Mouse (Mus musculus) lung, postnatal 14 days (tissue): ENCODE data around the gene Fam160b1.

ENCODE experiments used
- DNase-seq: peaks from one replicate; pipeline ENCODE4 v3.0.0; 2021

The Fam160b1 gene

GRCm38 (mm10) chr19:57367849-57368387, 7.4 kb downstream of the Fam160b1 start:
- DNase-seq, result no peak

- DNase-seq, result no peak
Observed at GRCm38 (mm10) chr19:57373276-57373811, 12.9 kb downstream of the Fam160b1 start.

DNA sequence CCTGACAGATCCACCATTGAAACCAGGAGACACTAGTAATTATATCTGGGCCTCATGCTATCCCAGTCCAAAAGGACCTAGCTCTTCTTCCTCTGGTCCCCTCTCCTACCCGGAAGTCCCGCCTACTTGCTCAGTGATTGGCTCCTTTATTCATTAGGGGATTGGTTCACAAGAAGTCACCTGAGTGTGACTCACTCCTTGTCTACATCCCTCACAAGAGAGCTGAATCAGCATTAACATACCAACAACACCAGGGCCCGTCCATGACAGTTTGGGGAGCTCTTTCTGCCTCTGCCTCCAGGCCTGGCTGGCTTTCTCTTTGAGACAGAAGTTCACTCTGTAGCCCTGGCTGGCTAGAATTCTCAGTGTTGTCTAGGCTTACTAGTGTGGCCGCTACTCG, 14.7 kb downstream of the Fam160b1 start:
- no peak for DNase-seq

GRCm38 (mm10) chr19:57375746-57376145, 15.3 kb downstream of the Fam160b1 start:
- DNase-seq, result no peak

DNA sequence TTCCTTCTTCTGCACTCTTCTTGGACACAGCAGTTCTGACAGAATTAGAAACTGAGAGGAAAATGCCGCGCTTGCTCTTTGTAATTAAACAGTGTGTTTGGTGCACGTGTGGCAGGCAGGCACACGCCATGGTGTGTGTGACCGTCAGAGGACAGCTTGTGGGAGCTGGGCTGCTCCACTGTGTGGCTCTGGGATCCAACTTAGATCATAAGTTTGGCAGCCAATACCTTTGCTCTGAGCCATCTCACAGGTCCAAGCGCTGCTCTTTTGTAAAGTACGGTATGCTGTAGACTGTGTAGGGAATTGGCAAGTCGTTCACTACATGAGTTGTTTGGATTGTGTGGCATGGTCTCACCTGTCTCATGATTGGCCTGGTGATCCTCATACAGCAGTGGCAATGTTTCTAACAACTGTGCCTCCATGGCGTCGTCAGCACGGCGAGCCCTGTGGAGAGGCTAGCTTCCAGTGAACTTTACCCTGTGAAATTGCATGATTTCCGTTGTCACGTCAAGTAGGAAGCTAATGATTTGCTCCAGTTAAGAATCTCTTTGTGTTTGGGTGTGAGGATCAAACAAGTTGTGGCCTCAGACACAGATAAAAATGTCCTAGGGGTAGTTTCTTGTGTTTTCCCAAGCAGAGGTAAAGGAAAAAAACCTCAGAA, 16.7 kb downstream of the Fam160b1 start:
- no peak for DNase-seq

DNA sequence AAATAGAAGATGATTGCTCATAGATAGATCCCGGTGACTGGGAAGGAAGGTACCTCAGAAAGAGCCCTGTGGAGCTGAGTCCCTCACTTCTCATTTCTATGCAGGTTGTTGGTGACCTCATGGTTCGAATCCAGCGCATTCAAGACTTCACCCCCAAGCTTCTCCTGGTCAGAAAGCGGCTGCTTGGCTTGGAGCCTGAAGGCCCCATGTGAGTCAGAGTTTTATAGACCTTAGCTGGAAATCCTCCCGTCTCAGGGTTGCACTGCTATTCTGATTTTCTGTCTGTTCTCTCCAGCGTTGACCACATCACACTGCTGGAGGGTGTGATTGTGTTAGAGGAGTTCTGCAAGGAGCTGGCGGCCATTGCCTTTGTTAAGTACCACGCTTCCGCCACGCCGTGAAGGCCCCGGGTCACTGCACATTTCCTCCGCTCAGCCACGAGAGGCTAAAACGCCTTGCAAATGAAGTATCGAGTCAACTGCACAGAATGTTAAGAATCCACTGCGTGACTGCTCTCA, 25.8 kb downstream of the Fam160b1 start:
- DNase-seq, result no peak

DNA sequence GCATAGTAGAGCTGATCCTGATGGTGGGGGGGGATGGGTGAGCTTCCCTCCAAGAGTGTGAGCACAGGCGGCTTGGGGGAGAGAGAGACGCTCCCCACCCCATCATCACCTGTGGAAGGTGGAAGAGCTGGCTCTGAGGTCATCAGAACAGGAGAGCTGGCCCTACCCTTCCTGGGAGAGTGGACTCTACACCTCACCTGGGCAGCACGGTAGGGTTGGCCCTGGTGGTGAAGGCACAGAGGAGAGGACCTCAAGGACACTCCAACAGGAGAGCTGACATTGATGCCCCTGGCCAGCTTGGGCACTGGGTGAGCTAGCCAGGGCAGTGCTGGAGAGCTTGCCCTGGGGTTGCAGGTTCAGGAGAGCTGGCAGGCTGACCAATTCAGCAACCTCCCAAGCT, 31.1 kb downstream of the Fam160b1 start:
- DNase-seq, result no peak

GRCm38 (mm10) chr19:57393357-57393957, 33.0 kb downstream of the Fam160b1 start:
- no peak for DNase-seq

DNA sequence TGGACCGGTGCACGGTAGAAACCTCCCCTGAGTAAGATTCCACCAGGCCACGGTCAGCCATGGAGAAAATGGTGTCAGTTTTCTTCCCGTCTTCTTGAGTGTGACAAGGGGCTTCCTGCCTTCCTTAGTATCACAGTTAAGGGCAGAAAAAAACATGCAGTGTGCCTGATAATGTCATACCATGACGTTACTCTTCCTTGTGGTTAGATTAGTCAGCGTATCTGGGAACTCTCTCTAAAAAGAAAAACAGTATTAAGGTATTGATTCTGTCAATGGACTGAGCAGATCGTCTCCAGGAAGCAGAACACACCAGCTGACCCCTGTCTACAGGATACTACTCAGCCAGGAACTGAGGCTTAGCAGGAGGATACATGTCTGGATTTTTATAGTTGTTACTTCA, 36.1 kb downstream of the Fam160b1 start:
- DNase-seq, result no peak

- DNase-seq, result no peak
Observed at GRCm38 (mm10) chr19:57402364-57402763, 41.9 kb downstream of the Fam160b1 start.

DNA sequence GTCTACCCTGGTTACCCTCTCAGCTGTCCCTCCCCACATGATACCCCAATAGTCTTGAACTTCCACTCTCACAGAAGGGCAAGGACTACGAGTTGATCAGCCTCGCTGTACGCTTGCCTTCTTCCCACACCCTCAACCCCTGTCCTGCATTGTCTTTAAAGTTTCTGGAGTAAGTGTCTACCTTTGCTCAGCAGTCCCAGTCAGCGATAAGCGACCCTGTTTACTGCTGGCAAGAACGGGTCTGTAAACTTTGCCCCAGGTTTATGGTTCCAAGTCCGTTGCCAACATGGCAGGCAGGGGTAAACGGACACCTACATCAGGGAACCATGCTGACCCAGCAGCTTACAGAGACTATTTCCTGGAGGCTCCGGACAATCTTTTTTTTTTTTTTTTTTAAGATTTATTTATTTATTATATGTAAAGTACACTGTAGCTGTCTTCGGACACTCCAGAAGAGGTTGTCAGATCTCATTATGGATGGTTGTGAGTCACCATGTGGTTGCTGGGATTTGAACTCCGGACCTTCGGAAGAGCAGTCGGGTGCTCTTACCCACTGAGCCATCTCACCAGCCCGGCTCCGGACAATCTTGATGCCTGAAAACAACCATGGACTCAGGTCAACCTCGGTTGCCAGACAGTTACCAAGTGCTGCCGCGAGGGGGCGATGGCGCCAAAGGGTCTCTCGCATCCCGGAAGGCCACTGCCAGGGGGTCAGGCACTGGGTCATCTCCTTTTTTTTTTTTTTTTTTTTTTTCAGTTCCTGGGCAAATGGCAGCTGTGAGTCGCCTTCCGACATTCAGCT, 43.4 kb downstream of the Fam160b1 start:
- peak; percentile 88 for DNase-seq

GRCm38 (mm10) chr19:57404502-57404848, 44.0 kb downstream of the Fam160b1 start:
- DNase-seq, result peak; percentile 11

GRCm38 (mm10) chr19:57407947-57408346, 47.5 kb downstream of the Fam160b1 start:
- no peak for DNase-seq

GRCm38 (mm10) chr19:57411375-57412196, 51.1 kb downstream of the Fam160b1 start:
- DNase-seq, result peak; percentile 75

DNA sequence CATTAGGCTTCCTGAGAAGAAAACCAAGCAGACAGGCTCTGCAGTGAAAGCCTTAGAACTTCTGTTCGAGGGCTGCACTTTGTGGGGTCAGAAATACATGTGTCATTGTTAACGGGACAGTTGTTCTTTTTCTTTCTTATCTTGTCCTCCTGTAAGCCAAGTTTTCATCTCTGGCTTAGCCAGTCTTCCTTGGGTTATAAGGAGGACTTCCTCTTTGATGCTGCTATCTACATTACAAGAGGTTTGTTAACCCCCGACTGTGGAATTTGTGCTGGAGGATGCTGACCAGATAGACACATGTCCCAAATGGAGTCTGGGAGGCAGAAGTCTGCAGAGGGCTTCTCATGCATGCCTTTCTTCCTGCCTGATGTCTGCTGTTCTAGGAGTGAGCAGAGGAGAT, 52.7 kb downstream of the Fam160b1 start:
- DNase-seq, result no peak

- DNase-seq, result no peak
Observed at GRCm38 (mm10) chr19:57413918-57414317, 53.4 kb downstream of the Fam160b1 start.

- no peak for DNase-seq
Observed at GRCm38 (mm10) chr19:57415031-57415807, 54.7 kb downstream of the Fam160b1 start.

- no peak for DNase-seq
Observed at GRCm38 (mm10) chr19:57417800-57418580, 57.5 kb downstream of the Fam160b1 start.

- no peak for DNase-seq
Observed at GRCm38 (mm10) chr19:57423402-57423801, 62.9 kb downstream of the Fam160b1 start.

GRCm38 (mm10) chr19:57425296-57425695, 64.8 kb downstream of the Fam160b1 start:
- no peak for DNase-seq

- DNase-seq, result no peak
Observed at GRCm38 (mm10) chr19:57426841-57427240, 66.4 kb downstream of the Fam160b1 start.
